Mouse (Mus musculus) cerebellum, adult 9-11 months (tissue): ENCODE measurements at regions not wholly inside any gene's neighbourhood (a gene's known extent, or its start where the extent isn't known, plus 50 kb on each side); places are given as distances from the start of the nearest gene placed in this dataset.

ENCODE experiments used
- DNase-seq: peaks from one replicate; pipeline ENCODE4 v3.0.0; 2022

- DNase-seq = no peak
Measured at GRCm38 (mm10) chr1:105116231-105116630, 240.3 kb downstream of the Rnf152 start.

DNA sequence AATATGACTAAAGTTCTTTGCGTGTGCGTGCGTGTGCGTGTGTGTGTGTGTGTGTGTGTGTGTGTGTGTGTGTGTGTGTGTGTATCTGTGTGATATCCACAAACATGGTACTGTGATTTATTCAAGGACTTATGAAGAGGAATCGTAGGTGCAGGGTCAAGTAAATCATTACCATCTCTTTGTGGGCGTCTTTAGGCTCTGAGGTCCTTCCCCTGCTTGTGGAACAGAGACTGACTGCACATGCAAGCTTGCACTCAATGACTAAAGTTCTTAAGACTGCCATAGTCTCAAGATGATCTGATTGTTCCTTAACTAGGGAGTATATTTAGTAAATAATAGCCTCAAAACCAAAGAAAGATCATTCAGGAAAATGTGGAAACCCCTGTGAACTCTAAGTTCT is 241.1 kb downstream of the Rnf152 start:
- DNase-seq = no peak

GRCm38 (mm10) chr1:105114835-105115234 is 241.7 kb downstream of the Rnf152 start:
- no peak for DNase-seq

GRCm38 (mm10) chr1:105112762-105113525 is 243.6 kb downstream of the Rnf152 start:
- DNase-seq = no peak

GRCm38 (mm10) chr1:105111236-105111635 is 245.3 kb downstream of the Rnf152 start:
- DNase-seq = peak; percentile 50

GRCm38 (mm10) chr1:105110581-105111210 is 245.8 kb downstream of the Rnf152 start:
- DNase-seq = no peak

DNA sequence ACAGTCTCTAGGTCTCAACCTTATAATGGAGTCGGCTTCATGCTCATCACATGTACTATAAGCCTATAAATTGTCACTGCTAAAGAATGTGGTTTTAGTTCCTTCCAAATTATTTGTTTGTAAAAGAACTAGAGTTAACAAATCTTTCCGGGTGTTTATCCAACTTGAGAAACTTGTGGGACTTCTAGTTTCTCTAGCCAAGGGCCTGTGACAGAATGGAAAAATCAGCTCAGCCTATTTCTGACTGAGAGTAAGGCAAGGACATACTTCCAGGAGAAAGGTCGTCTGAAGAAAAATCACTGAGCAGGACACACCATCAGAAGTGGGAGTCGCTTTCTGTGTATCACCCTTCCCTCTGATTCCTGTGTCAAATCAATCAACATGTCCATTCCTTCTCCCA is 248.7 kb downstream of the Rnf152 start:
- no peak for DNase-seq

DNA sequence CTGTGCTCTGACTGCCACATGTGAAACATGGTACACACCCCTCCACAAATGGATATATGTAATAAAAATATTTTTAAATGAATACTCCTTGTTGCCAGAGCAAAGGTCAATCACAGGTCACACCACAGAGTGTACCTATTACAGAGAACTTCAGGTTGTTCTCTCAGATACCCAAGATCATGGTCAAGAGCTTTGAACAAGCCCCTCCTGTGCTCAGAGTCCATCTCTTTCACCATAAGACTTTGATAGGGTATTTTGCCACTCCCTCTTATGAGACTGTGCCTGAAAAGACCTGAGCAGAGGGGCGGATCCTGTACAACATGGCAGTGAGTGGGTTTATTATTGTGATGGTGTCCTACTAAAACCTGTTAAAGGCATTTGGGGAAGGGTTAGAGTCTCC is 249.3 kb downstream of the Rnf152 start:
- no peak for DNase-seq

DNA sequence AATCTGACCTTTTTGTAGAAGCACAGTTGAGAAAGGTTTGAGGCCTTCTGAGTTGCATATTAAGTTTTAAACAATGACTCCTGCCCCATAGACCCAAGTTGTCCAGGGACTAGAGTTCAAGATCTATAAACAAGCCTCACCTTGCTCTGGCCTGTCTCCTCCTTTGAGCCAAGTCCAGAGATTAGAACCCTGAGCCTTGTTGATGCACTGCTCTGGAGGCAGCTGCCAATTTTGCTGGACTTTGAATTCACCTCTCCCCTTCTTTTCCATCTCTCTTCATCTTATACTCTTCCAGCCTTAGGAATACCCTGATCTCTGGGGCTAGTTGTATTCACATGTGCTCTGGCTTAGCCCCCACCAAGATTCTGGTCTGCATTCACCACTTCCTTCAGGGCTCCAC is 251.3 kb downstream of the Rnf152 start:
- no peak for DNase-seq

DNA sequence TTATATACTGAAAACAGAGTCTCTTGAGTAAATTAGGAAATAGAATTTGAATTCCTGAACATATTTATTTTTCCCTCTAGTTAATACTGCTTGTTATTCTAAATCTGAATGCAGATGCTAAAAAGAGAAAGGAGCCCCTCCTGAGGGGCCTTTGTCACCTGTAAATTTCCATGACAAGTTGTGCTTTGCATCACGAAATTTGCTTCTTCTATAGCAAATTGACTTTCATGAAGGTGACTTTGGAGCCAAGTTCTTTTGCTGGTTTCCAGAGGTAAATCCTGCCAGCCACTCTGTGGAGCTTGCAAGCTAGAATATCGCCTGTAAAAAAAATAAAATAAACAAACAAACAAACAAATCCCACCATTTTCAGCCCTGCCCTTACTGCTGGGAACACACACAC is 261.4 kb downstream of the Rnf152 start:
- DNase-seq = no peak

DNA sequence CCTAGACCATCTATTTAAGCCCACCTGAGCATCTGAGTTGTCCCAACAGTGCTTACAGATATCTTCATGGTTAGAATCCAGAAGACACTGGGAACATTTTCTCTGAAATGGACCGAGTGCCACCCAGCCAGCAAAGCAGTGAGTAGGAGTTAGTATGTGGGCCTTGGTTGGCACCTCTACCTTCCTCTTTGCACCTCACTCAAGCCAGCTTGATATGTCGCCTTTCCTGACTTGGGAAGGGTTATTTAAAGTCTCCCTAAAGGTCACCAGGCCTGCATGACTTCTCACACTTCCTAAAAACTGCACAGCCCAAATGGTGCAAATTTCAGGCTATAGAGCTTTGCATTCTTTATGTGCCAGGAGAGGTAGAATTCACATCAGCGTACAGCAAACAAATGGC is 262.0 kb downstream of the Rnf152 start:
- DNase-seq = peak; percentile 31

DNA sequence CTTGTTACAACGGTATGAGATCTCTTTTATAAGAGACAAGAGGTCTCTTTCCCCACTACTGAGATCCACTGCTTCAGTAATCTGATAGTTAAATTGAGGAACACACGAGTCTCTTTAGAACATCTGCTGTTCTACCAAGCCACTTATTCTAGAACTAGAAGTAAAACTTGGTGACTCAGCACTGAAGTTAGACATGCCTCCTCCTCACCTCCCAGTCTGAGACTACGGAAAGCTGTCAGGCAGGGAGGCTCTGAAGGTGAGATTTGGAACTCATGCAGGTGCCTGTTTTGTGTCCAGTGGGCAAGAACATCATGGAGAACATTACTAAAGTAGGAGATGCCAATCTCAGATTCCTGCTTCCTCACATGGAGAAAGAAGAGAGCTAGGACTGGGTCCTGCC is 262.6 kb downstream of the Rnf152 start:
- DNase-seq = no peak

DNA sequence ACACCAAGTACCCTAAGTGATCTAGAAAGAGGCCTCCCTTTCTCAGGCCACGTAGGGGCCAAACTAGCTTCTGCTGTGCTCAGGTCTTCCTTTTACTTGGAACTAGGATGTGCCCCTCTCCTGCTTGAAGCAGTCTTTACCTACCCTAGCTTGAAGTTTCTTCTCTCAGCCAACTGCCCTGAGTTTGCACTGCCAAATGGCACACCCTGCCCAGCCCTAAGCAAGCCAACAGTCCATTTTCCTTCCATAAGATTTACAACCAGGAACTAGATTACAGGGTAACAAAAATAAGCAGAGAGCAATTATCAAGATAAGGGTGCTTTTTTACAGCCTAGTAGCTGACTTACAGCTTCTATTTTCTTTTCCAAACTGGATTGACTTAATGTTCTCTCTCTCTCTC is 263.5 kb downstream of the Rnf152 start:
- no peak for DNase-seq

GRCm38 (mm10) chr1:105092309-105092904 is 264.1 kb downstream of the Rnf152 start:
- peak; percentile 21 for DNase-seq

DNA sequence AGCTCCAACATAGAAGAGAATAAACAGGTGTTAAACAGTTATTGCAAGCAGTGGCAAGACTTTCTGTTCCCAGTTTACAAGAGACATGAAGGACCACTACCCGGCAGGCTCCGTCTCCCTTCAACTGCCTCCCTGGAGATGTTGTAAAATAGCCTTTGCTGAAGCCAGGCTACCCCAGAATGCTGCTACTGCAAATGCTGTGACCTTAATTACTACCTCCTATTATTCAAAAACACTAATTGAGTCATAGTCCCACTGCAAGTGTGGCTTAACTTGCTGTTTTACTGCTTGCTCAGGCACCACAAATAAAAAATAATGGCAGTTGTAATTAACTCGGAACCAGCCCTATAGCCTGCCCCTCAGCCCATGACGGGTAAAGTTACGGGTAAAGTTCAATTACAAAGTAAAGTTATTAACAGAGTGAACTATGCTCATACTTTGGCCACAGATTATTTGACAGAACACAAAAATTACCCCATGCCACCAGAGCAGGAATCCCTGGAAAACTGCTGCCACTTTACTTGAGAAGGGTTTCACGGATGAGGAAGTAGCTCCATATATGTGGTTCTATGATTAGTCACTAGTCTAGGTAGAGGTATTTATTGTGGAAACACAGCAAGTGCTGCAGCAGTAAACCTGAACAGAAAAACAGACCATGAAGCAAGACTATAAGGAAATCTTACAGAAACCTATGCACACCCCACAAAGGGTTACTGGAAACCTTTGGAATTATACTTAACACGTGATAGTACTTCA is 267.6 kb downstream of the Rnf152 start:
- DNase-seq = no peak

DNA sequence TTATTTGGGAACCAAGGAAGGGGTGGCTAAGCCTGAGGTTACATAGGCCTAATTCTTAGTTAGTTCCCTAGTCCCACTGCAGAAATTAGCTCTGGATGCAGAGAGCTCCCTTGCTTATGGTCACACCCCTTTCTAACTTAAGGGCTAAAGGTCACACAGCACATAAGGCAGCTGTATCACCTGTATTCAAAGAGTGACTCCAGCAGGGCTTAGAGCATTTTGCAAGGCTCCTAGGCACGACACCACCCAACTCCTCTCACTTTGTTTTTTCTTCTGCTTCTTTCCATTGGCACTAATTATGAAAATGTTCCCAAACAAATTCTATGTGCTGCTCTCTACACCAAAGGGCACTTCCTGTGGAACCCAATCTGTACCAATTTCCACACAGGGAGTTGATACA is 268.9 kb downstream of the Rnf152 start:
- DNase-seq = no peak

- DNase-seq = no peak
Measured at GRCm38 (mm10) chr1:105084556-105084955, 272.0 kb downstream of the Rnf152 start.

GRCm38 (mm10) chr1:105083551-105084103 is 272.9 kb downstream of the Rnf152 start:
- DNase-seq = no peak

DNA sequence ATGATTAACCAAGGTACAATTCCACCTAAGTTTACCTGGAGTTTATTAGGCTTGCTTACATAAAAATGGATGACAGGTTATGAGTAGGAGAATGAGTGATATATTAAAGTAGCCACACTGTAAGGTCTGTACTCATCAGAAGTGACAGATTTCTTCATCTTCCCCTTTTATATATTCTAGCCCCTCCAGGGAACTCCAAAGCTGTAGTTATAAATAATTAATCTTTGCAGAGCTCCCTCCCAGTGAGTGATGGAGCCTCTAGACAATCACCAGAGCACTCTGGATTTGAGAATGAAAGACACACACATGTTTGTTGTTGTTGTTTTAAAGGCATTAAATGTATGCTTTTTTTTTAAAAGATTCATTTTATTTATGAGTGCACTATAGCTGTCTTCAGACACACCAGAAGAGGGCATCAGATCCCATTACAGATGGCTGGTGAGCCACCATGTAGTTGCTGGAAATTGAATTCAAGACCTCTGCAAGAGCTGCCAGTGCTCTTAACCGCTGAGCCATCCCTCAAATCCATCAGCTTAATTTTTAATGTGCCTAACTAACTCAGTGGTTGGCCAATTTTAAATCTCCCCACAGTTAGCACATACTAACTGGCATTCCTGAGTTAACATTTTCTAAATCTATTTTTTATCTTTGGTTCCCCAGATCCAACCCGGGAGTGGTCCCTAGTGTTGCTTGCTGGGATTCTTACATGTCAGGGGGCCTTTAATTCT is 273.5 kb downstream of the Rnf152 start:
- no peak for DNase-seq

- DNase-seq = no peak
Measured at GRCm38 (mm10) chr1:105081942-105082341, 274.6 kb downstream of the Rnf152 start.

- DNase-seq = no peak
Measured at GRCm38 (mm10) chr1:105079437-105079836, 277.1 kb downstream of the Rnf152 start.

- DNase-seq = no peak
Measured at GRCm38 (mm10) chr1:105075728-105076127, 280.8 kb downstream of the Rnf152 start.

DNA sequence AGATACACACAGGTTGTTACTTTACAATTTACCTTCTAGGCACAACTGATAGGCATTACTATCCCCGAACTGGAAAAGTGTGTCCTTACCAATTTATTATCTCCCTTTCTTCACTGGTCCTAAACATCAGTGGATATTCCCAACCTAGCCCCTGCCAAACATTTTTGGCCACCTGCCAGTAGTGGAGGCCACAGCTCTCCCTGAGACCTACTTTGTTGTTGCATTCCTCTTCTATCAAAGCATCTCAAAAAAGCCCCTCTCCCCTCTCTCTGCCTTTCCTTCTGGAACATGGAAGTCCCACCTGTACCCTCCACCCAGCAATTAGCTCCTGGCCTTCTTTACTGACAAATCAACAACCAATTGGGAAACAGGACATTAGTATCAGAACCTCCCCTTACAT is 282.2 kb downstream of the Rnf152 start:
- DNase-seq = no peak
